Mouse (Mus musculus) hindbrain, postnatal 0 days (tissue): ENCODE measurements around the gene March9. TPM values are rescaled to one million over a fixed set of nuclear protein-coding genes. Genes with fewer than 3 reads are reported as not detected.
"Not testable (repeated sequence)": the region's sequence is repeated elsewhere in the genome, so short reads cannot be mapped to it uniquely, and the experiment has no call there.

Source experiments
- ATAC-seq: fragments of 200-750 bp; cut with Nextera tagmentation; 2 replicates; pipeline ENCODE4 v1.8.0; 2017; ENCODE audit warnings: mild to moderate bottlenecking, moderate TSS enrichment, moderate library complexity
- DNase-seq: peaks from one replicate; pipeline ENCODE4 v3.0.0-alpha.2; 2015; ENCODE audit warnings: low spot score
- H3K27ac ChIP-seq: fragments of 300-500 bp; sonication (generic); 2 replicates; pipeline ENCODE4 v1.5.1; 2014; ENCODE audit warnings: mild to moderate bottlenecking
- H3K27me3 ChIP-seq: fragments of 300-500 bp; sonication (generic); 2 replicates; pipeline ENCODE4 v1.6.1; 2014; ENCODE audit warnings: low read length, mixed read lengths; ENCODE audit not compliant: insufficient read depth
- H3K36me3 ChIP-seq: fragments of 300-500 bp; sonication (generic); 2 replicates; pipeline ENCODE4 v1.6.1; 2014; ENCODE audit warnings: low read length, mixed read lengths; ENCODE audit not compliant: insufficient read depth
- H3K4me1 ChIP-seq: fragments of 300-500 bp; sonication (generic); 2 replicates; pipeline ENCODE4 v1.6.1; 2014; ENCODE audit warnings: antibody characterized with exemption, low read length, mixed read lengths; ENCODE audit not compliant: insufficient read depth
- H3K4me2 ChIP-seq: fragments of 300-500 bp; sonication (generic); 2 replicates; pipeline ENCODE4 v1.6.1; 2014; ENCODE audit warnings: low read depth, mild to moderate bottlenecking, low read length, moderate library complexity, mixed read lengths
- H3K4me3 ChIP-seq: fragments of 300-500 bp; sonication (generic); 2 replicates; pipeline ENCODE4 v1.5.1; 2014; ENCODE audit warnings: low read length
- H3K9ac ChIP-seq: fragments of 300-500 bp; sonication (generic); replicated peaks from 2 replicates; pipeline ENCODE4 v1.6.1; 2014; ENCODE audit warnings: mild to moderate bottlenecking, low read length, moderate library complexity, mixed read lengths
- H3K9me3 ChIP-seq: fragments of 300-500 bp; sonication (generic); 2 replicates; pipeline ENCODE4 v1.6.1; 2016; ENCODE audit warnings: low read length, mixed read lengths
- CTCF ChIP-seq: IDR thresholded peaks from 2 replicates; pipeline ENCODE4 v1.5.1; 2016; ENCODE audit warnings: antibody characterized with exemption, control low read depth, low read depth
- WGBS: fragments of 180-500 bp; shearing (Covaris S2); extraction: QIAGEN DNeasy Blood & Tissue Kit; methylation state at CpG from one replicate; pipeline ENCODE4 v1.1.7; 2014; 5-methylcytosine and 5-hydroxymethylcytosine counted together
- polyA plus RNA-seq: library from polyadenylated mRNA; unstranded; fragments of >200 nt; fragmentation: Nextera tagmentation; extraction: Ambion mirVana; gene quantifications from 2 replicates; pipeline ENCODE4 v1.2.1, GENCODE M21; 2015
- total RNA-seq: library from RNA; depleted of rRNA; stranded (reverse); fragments of >200 nt; gene quantifications from 2 replicates; pipeline ENCODE4 v1.2.3, GENCODE M21; 2014

The March9 gene
- total and polyA plus RNA-seq, 2 experiments from 2014 or later = 6.7 to 80.1 TPM

DNA sequence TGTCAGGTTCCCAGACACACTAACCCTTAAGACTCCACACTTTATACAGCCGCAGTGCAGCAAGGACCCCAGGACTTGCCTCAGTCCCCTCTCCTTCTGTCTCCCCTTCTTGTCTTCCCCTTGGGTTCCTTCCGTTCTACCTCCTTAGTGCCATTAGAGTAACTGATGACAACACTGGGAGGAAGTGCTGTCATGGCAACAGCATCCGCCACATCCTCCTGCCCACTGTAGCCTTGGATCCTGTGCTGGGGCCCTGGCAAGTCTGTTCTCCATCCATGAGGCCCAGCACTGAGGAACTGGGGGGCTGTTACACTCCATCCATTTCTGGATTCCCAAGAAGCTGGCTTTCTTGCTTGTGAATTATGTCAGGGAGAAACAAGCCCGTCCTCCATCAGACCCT is 16.1 kb upstream of the March9 start:
- no peak for TF ChIP-seq CTCF
- H3K4me2 ChIP-seq = no peak overlapping the region
- no peaks in the 10 kb centered on the region for H3K27me3 ChIP-seq
- no peaks in the 10 kb centered on the region for H3K9me3 ChIP-seq
- H3K4me1 ChIP-seq = peaks cover 14% of the 10 kb centered on the region
- H3K36me3 ChIP-seq = no peaks in the 10 kb centered on the region
- DNase-seq = no peak
- no peak overlapping the region for H3K9ac ChIP-seq
- H3K4me3 ChIP-seq = no peak overlapping the region
- ATAC-seq = no peak
- WGBS = 32% methylated on average over 4 of the region's 4 CpGs
- no peak overlapping the region for H3K27ac ChIP-seq

DNA sequence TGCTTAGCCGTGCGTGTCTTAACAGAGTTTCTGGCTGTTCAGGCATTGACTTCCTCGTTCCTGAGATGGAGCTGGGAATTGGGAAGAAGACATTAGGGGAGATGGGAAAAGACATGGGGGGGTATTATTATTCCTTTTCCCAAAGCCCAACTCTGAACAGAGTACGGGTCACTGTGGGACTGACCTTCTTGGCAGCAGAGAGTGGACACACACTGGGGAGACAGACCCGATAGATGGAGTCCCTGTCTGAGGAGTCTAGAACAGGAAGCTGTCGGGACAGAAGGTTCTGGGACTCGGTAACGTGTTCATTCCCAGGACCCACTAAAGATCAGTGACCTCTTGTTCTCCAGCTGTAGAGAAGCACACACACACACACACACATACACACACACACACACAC is 15.7 kb upstream of the March9 start:
- Histone ChIP-seq H3K27me3 (no peaks in the 10 kb centered on the region), H3K4me2 (no peak overlapping the region), H3K4me1 (peaks cover 12% of the 10 kb centered on the region), H3K4me3 (no peak overlapping the region), H3K27ac (no peak overlapping the region), H3K9ac (no peak overlapping the region), H3K36me3 (no peaks in the 10 kb centered on the region), H3K9me3 (no peaks in the 10 kb centered on the region)
- ATAC-seq (no peak), DNase-seq (no peak)
- TF ChIP-seq CTCF = no peak
- WGBS = 75% methylated on average over 8 of the region's 8 CpGs

DNA sequence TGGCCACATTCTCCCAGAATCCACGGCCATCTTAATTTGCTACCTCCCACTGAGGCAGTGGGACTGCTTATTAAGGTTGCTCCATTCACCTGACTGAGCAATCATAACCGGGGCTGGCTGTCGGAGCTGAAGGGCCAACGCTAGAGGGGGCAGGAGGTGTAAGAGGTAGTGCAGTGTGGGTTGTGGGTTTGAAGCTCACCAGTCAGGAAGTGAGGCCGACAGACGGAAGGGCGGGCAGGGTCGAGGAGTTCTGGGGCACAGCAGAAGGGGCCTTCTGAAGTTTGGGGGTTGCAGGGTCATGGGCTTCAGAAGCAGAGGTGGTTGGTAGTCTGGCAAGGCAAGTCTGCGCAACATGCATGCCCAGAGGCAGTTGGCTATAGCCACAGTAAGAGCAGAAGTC is 15.1 kb upstream of the March9 start, which contains the start of gene Agap2:
Gene Agap2 (plus strand): TSS at position 205 of the 400 bp plus-strand sequence.
- H3K9me3 ChIP-seq = no peaks in the 10 kb centered on the region
- no peak within 1 kb of the TSS for H3K27ac ChIP-seq
- no peaks in the 10 kb centered on the region for H3K27me3 ChIP-seq
- H3K4me3 ChIP-seq = no peak within 1 kb of the TSS
- no peaks in the 10 kb centered on the region for H3K36me3 ChIP-seq
- H3K4me1 ChIP-seq = 0 out of 2 replicates have a peak, but pooled peaks cover 6% of the 10 kb centered on the region
- WGBS = 72% methylated on average over 9 of the region's 9 CpGs
- H3K9ac ChIP-seq = no peak within 1 kb of the TSS
- ATAC-seq (no peak), DNase-seq (no peak)
- no peak within 1 kb of the TSS for H3K4me2 ChIP-seq
- TF ChIP-seq CTCF = no peak

DNA sequence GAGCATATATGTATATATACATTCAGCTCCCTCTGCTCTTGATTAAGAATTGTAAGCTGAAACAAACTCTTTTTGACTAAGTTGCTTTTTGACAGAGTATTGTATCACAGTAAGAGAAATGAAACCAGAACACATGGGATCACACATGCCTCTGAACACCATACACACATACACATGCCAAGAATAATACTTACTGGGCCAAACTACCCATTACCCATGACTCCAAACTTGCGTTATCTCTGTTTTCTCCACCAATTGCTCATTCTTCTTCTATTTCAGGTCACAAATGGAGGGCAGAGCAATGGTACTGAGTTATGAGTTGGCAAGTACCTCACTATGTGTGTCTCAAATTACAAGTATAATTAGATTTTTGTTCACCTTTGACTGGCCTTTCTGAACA is 14.0 kb upstream of the March9 start:
- TF ChIP-seq CTCF = no peak
- ATAC-seq (no peak), DNase-seq (no peak)
- H3K9me3 ChIP-seq = no peaks in the 10 kb centered on the region
- no peak overlapping the region for H3K9ac ChIP-seq
- H3K4me2 ChIP-seq = no peak overlapping the region
- no peak overlapping the region for H3K4me3 ChIP-seq
- 0 out of 2 replicates have a peak, but pooled peaks cover 11% of the 10 kb centered on the region for H3K4me1 ChIP-seq
- no peaks in the 10 kb centered on the region for H3K27me3 ChIP-seq
- 92% methylated on average over 1 of the region's 1 CpGs for WGBS
- H3K36me3 ChIP-seq = no peaks in the 10 kb centered on the region
- no peak overlapping the region for H3K27ac ChIP-seq

DNA sequence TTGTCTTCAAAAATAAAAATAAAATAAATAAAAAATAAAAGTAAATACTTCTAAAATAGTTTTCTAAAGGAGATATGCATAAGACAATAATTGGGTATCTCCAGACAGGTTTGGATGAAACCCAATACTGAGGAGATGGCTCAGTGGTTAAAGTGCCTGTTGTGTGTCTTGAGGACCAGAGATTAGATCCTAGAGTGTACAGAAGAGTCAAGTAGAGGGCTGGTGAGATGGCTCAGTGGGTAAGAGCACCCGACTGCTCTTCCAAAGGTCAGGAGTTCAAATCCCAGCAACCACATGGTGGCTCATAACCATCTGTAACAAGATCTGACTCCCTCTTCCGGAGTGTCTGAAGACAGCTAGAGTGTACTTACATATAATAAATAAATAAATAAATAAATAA is 13.0 kb upstream of the March9 start:
- not testable (repeated sequence) for H3K27me3 ChIP-seq, H3K4me2 ChIP-seq, H3K27ac ChIP-seq, ATAC-seq, DNase-seq, H3K4me1 ChIP-seq, H3K9ac ChIP-seq, H3K36me3 ChIP-seq, H3K4me3 ChIP-seq, H3K9me3 ChIP-seq
- WGBS = 67% methylated on average over 2 of the region's 2 CpGs

DNA sequence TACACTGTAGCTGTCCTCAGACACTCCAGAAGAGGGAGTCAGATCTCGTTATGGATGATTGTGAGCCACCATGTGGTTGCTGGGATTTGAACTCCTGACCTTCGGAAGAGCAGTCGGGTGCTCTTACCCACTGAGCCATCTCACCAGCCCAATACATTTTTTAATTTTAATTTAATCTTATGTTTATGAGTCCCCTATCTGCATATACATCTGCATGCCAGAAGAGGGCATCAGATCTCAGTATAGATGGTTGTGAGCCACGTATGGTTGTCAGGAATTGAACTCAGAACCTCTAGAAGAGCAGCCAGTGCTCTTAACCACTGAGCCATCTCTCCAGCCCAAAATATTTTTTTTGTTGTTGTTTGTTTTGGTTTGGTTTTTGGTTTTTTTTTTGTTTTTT is 12.3 kb upstream of the March9 start:
- not testable (repeated sequence) for H3K9me3 ChIP-seq, ATAC-seq
- WGBS = 80% methylated on average over 4 of the region's 4 CpGs

DNA sequence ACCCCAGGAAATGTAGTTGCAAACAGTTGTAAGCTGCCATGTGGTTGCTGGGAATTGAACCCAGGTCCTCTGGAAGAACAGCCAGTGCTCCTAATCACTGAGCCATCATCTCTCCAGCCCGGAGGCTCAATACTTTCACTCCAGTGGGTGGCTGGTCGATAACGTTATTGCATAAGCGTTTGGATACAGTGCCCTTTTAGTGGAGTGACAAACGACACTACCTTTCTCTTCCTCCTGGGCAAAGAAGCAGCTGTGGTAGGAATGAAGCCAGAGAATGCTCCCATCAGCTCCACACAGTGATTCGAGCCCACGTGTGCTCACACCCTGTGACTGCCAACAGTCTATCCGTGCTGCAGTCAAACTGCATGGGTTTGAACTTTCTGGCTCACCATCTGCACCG is 11.2 kb upstream of the March9 start:
- WGBS = 72% methylated on average over 9 of the region's 9 CpGs
- ATAC-seq = no peak
- Histone ChIP-seq H3K4me2 (peak overlapping the region; percentile 96), H3K9me3 (no peaks in the 10 kb centered on the region), H3K27me3 (no peaks in the 10 kb centered on the region), H3K9ac (peak overlapping the region; percentile 66), H3K27ac (peak overlapping the region; percentile 89), H3K4me3 (peak overlapping the region; percentile 54), H3K36me3 (peaks cover 20% of the 10 kb centered on the region), H3K4me1 (0 out of 2 replicates have a peak, but pooled peaks cover 9% of the 10 kb centered on the region)
- no peak for DNase-seq
- TF ChIP-seq CTCF = no peak

More for the DNA sequence above, 12.3 kb upstream of the March9 start:
- not testable (repeated sequence) for H3K9ac ChIP-seq, H3K27me3 ChIP-seq, DNase-seq, H3K27ac ChIP-seq, H3K4me2 ChIP-seq, H3K4me1 ChIP-seq, H3K36me3 ChIP-seq, H3K4me3 ChIP-seq
- TF ChIP-seq CTCF = peak; percentile 27; the same call in 1 of the 2 replicates
